Mouse (Mus musculus): Measurements from ENCODE around the gene Acvr1.

Gene Acvr1

GRCm38 (mm10) chr2:58567066-58567810 is at the start of gene Acvr1, which contains the start of gene Upp2:
TSS of gene Acvr1 (minus strand) at chr2:58567157.
TSS of gene Upp2 (plus strand) at chr2:58567298.
- DNase-seq (ENCODE audit: low spot score in 2 of 2): peak; percentile 63 to 74

GRCm38 (mm10) chr2:58615766-58616165 is 48.8 kb upstream of the Acvr1 start:
- no peak for DNase-seq (ENCODE audit: low spot score in 2 of 2)

DNA sequence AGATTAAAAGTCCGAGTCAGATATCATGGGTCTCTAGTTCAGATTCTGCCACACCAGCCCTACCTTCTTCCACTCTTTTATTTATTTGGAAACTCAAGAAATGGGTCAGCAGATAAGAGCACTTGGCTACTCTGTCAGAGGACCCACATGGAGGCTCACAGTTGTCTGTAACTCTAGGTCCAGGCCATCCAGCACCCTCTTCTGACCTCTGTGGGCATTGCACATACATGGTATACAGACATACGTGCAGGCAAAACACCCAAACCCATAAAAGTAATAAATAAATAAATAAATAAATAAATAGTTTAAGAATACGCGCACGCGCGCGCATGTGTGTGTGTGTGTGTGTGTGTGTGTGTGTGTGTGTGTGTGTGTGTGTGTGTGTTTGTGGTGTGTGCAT is 47.9 kb upstream of the Acvr1 start:
- no peak for DNase-seq (ENCODE audit: low spot score in 2 of 2)

DNA sequence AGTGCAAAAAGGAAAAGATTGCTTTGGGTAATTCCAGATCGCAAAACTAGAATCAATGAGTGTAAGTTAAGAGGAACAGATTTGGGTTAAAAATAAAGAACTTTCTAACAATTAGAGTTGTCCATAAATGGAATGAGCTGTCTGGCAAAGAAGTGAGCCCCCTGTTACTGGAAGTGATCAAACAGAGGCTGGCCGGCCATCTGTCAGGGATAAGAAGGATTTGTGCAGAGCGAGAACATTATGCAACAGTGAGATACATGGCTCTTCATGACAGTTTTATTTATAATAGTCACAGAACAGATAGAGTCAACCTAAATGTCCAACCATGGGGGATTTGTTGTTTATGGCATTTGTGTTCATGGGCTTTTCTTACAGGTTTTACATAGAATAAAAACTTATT is 46.8 kb upstream of the Acvr1 start:
- DNase-seq (ENCODE audit: low spot score in 2 of 2): no peak

DNA sequence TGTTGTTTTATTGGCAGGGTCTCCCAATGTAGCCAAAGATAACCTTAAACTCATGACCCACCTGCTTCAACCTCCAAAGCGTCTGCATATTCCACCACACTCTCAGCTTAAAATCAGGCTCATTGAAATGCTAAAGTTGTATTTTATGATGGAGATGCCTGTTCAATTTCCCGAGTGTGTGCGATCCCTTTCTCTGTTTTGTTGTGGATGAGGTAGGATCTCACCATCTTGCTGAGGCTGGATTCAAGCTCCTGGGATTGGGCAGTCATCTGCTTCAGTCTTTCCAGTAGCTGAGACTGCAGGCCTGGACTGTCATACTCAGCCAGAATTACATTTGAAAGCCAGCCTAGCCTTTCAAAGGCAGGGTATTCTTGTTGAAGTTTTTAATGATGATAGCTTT is 37.8 kb upstream of the Acvr1 start:
- no peak for DNase-seq (ENCODE audit: low spot score in 2 of 2)

GRCm38 (mm10) chr2:58603379-58603778 is 36.4 kb upstream of the Acvr1 start:
- no peak for DNase-seq (ENCODE audit: low spot score in 2 of 2)

DNA sequence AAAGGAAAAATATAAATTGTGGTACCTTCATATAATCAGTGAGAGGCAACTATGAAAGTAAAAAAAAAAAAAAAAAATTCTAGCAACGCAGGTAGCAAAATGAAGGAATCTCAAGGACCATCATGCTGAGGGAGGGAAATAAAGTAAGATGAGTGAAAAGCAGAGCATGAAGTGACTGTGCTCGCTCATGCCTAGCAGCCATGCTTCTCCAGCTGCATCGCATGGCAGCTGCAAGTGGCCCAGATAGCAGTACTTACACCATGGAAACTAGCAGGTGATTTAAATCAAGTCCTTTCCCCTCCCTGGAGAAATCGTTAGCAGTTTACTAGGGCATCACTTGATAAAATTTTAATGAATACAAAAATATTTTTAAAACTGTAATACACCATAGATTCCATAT is 34.4 kb upstream of the Acvr1 start:
- no peak for DNase-seq (ENCODE audit: low spot score in 2 of 2)

GRCm38 (mm10) chr2:58599639-58600038 is 32.7 kb upstream of the Acvr1 start:
- no peak for DNase-seq (ENCODE audit: low spot score in 2 of 2)

DNA sequence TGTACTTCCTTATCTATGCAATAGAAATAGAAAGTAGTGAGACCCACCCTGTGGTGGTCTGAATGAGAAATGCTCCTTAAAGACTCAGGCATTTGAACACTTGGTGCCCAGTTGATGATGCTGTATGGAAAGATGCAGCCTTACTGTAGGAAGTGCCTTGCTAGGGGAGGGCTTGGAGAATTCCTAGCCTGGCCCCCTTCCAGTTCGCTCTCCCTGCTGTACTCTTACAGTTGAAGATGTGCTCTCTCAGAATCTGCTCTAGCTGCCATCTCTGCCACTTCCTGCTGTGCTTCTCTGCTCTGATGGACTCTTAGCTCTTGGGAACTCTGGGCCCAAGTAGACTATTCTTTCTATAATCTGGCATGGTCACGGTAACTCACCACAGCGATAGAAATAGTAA is 30.6 kb upstream of the Acvr1 start:
- no peak for DNase-seq (ENCODE audit: low spot score in 2 of 2)

DNA sequence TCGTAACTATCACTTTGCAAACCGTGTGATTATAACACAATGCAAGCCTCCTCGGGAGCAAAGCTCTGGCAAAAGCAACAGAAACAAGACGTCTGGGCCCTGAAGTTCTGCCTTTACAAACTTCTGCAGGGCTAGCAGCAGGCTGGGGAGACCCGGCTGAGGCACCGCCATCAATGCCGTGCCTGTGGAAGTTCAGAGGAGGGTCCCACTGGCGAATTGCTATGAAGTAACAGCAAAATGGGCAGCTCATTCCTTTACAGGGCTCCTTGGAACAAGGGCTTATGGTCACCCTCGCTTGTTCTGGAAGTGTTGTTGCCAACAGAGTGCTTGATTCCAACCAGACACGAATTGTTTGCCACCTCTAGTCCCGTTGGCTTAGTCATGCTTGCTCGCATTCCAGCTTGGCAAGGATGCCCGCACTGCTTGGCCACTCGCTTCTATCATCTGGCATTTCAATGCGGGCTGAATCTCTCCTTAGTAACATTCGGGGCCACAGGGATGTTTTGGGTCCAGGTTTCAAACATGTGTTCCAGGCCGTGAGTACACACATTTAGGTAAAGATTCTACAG is 29.9 kb upstream of the Acvr1 start:
- DNase-seq (ENCODE audit: low spot score in 2 of 2): no peak

- no peak for DNase-seq (ENCODE audit: low spot score in 2 of 2)
These were observed 28.4 kb upstream of the Acvr1 start for GRCm38 (mm10) chr2:58595350-58595749.

- no peak for DNase-seq (ENCODE audit: low spot score in 2 of 2)
These were observed 23.1 kb upstream of the Acvr1 start for GRCm38 (mm10) chr2:58590055-58590454.

- DNase-seq (ENCODE audit: low spot score in 2 of 2): no peak
These were observed 22.7 kb upstream of the Acvr1 start for GRCm38 (mm10) chr2:58589637-58590036.

DNA sequence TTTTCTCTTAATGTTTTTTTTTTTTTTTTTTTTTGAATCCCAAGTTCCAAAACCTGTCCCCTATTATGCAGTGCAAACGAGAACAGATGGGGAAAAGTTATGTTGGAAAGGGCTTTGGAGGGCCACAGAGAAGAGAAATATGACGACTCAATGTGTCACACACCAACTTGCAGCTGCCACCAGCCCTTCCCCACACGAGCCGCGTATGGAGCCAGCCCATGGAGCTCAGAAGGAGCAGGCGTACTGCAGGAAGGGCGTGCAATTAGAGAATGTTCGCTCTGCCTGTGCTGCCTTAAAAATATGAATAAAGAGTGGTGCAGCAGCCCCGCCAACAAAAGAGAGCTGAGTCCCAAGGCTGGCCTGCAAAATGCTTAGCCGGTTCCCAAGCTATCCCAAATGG is 19.4 kb upstream of the Acvr1 start:
- DNase-seq (ENCODE audit: low spot score in 2 of 2): peak in 1 of 2 experiments; percentile 50

- DNase-seq (ENCODE audit: low spot score in 2 of 2): no peak
These were observed 7.2 kb upstream of the Acvr1 start for GRCm38 (mm10) chr2:58574167-58574566.

GRCm38 (mm10) chr2:58568841-58569645 is 2.1 kb upstream of the Acvr1 start:
- DNase-seq (ENCODE audit: low spot score in 2 of 2): no peak

DNA sequence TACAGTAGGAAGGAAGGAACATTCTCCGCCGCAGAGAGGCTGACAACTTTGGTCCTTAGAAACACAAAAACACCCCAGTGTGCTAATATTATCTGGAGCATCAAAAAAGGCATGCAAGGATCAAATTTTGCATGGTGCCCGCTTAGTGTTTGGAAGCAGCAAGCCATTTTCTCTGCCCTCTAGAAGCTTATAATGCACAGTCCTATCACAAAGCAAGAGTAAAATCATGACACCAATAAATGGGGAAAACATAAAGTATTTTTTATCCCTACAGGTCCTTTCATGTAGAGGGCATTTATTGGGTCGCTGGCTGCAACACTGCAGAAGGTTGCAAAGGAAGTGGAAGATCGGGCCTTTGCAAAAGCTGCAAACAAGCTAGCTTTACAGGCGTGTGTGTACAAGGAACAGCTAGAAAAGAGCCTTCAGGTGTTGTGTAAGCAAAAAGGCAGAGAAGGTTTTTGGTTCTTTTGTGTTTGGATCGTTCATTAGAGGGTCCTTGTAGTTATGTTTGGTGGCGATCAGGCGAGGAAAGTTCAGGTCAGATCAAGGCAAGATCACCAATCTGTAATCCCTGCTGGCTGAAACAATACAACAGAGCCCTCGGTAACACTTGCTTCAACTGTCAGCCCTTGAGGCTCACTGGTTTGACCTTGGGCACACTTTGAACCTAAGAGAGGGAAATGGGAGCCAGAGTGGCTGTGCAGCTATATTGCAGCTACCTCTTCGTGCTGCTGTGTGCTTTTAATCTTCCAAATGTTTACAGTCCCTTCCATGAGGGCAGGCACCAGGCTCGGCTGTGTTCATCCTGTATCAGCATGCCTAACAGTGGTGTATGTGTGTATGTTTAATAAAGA is 1.1 kb upstream of the Acvr1 start:
- no peak for DNase-seq (ENCODE audit: low spot score in 2 of 2)

GRCm38 (mm10) chr2:58566410-58567065 is 419 bp downstream of the Acvr1 start:
- DNase-seq (ENCODE audit: low spot score in 2 of 2): peak; percentile 32 to 33

GRCm38 (mm10) chr2:58566049-58566409 is 928 bp downstream of the Acvr1 start:
- DNase-seq (ENCODE audit: low spot score in 2 of 2): no peak

GRCm38 (mm10) chr2:58565267-58565666 is 1.7 kb downstream of the Acvr1 start:
- peak; percentile 24 to 35 for DNase-seq (ENCODE audit: low spot score in 2 of 2)

DNA sequence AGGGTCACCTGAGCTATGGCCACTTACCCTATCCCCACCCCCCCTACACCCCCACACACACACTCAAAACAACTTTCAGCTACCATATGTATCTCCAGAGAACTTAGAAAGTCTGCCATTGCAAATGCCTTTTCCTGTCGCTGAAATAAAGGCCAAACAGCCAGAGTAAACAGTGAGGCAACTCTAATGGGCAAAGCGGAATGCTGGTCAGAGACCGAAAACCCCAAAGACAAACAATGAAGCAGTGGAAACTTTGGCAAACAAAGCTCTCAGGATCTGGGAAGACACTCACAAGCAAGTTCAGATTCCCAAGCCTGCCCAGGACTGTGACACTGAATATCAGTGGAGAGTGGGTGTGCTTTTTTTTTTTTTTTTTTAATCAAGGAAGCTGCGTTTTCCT is 4.8 kb downstream of the Acvr1 start:
- DNase-seq (ENCODE audit: low spot score in 2 of 2): no peak

All from frontal cortex, postnatal 25 days (tissue).